Mouse (Mus musculus) stomach, postnatal 0 days (tissue): ENCODE results near the gene Fry.

Experiments used
- CTCF ChIP-seq: IDR thresholded peaks from 2 replicates; pipeline ENCODE4 v1.5.1; 2016; ENCODE audit warnings: antibody characterized with exemption, low read depth, mild to moderate bottlenecking, moderate library complexity
- EP300 ChIP-seq: optimal IDR thresholded peaks from 2 replicates; pipeline ENCODE3; 2016; ENCODE audit warnings: antibody characterized with exemption

- TF ChIP-seq EP300 (no peak), CTCF (no peak)
These were observed 3.7 kb upstream of the Fry start for GRCm38 (mm10) chr5:150114778-150115177.
